Mouse (Mus musculus) midbrain, embryonic 14.5 days (tissue): Measurements from ENCODE around the gene Ercc2. TPM values are rescaled to one million over a fixed set of nuclear protein-coding genes. Genes with fewer than 3 reads are reported as not detected.

Experiments
- ATAC-seq: fragments of 200-750 bp; cut with Nextera tagmentation; 2 replicates; pipeline ENCODE4 v1.8.0; 2017; ENCODE audit warnings: moderate number of reproducible peaks, moderate library complexity; ENCODE audit not compliant: low FRiP score, low TSS enrichment
- DNase-seq: peaks from one replicate; pipeline ENCODE4 v3.0.0-alpha.2; 2015
- H3K27ac ChIP-seq: fragments of 300-500 bp; sonication (generic); replicated peaks from 2 replicates; pipeline ENCODE4 v1.5.1; 2014; ENCODE audit warnings: mild to moderate bottlenecking, low read depth, low read length, moderate library complexity
- H3K27me3 ChIP-seq: fragments of 300-500 bp; sonication (generic); 2 replicates; pipeline ENCODE4 v1.6.1; 2014; ENCODE audit warnings: low read length, control low read depth, mixed read lengths; ENCODE audit not compliant: control insufficient read depth, insufficient read depth
- H3K36me3 ChIP-seq: fragments of 300-500 bp; sonication (generic); 2 replicates; pipeline ENCODE4 v1.6.1; 2014; ENCODE audit warnings: low read length, control low read depth; ENCODE audit not compliant: control insufficient read depth, insufficient read depth
- H3K4me1 ChIP-seq: fragments of 300-500 bp; sonication (generic); 2 replicates; pipeline ENCODE4 v1.6.1; 2014; ENCODE audit warnings: mild to moderate bottlenecking, antibody characterized with exemption, low read length, control low read depth; ENCODE audit not compliant: control insufficient read depth, insufficient read depth
- H3K4me2 ChIP-seq: fragments of 300-500 bp; sonication (generic); 2 replicates; pipeline ENCODE4 v1.6.1; 2014; ENCODE audit warnings: mild to moderate bottlenecking, low read length, moderate library complexity
- H3K4me3 ChIP-seq: fragments of 300-500 bp; sonication (generic); replicated peaks from 2 replicates; pipeline ENCODE4 v1.5.1; 2014; ENCODE audit warnings: low read depth, low read length
- H3K9ac ChIP-seq: fragments of 300-500 bp; sonication (generic); replicated peaks from 2 replicates; pipeline ENCODE4 v1.6.1; 2014; ENCODE audit warnings: mild to moderate bottlenecking, low read length, moderate library complexity
- H3K9me3 ChIP-seq: fragments of 300-500 bp; sonication (generic); 2 replicates; pipeline ENCODE4 v1.6.1; 2016; ENCODE audit warnings: low read length, control low read depth, mixed read lengths; ENCODE audit not compliant: control insufficient read depth
- WGBS: fragments of 180-500 bp; shearing (Covaris S2); extraction: QIAGEN DNeasy Blood & Tissue Kit; methylation state at CpG from one replicate; pipeline ENCODE4 v1.1.7; 2014; 5-methylcytosine and 5-hydroxymethylcytosine counted together
- polyA plus RNA-seq: library from polyadenylated mRNA; unstranded; fragments of >200 nt; fragmentation: Nextera tagmentation; extraction: Ambion mirVana; gene quantifications from 2 replicates; pipeline ENCODE4 v1.2.1, GENCODE M21; 2014

Ercc2 gene
- polyA plus RNA-seq, 1 experiment from 2014 or later: 21.6 TPM

DNA sequence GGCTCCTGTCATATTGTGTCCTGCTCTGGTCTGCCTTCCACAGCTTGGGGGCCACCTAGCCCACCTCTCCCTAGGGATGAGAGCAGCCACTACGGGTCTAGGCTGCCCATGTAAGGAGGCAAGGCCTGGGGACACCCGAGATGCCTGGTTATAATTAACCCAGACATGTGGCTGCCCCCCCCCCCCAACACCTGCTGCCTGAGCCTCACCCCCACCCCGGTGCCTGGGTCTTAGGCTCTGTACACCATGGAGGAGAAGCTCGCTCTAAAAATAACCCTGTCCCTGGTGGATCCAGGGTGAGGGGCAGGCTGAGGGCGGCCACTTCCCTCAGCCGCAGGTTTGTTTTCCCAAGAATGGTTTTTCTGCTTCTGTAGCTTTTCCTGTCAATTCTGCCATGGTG, 27.9 kb downstream of the Ercc2 start:
- WGBS: 66% methylated on average over 6 of the region's 6 CpGs
- peaks cover 3% of the 10 kb centered on the region for H3K9me3 ChIP-seq
- H3K4me3 ChIP-seq: no peak overlapping the region
- H3K27ac ChIP-seq: no peak overlapping the region
- no peak for DNase-seq
- no peak for ATAC-seq
- no peak overlapping the region for H3K9ac ChIP-seq
- H3K36me3 ChIP-seq: no peaks in the 10 kb centered on the region
- H3K27me3 ChIP-seq: peaks cover 5% of the 10 kb centered on the region
- H3K4me1 ChIP-seq: no peaks in the 10 kb centered on the region
- no peak overlapping the region for H3K4me2 ChIP-seq

DNA sequence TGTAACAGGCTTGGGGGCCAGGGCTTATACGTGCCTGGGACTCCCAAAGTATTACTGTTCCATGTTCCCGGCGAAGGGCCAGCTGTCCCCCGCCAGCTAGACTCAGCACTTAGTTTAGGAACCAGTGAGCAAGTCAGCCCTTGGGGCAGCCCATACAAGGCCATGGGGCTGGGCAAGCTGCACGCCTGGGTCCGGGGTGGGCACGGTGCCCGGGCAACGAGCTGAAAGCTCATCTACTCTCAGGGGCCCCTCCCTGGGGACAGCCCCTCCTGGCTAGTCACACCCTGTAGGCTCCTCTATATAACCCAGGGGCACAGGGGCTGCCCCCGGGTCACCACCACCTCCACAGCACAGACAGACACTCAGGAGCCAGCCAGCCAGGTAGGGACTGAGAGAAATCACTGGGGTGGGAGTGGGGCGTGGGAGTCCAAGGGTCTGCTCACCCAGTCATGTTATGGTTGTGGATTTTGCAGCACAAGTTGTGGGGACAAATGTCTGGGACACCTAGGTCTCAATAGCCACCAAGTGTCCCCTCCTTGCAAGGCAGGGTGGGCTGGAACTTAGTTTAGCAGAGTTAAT, 29.0 kb downstream of the Ercc2 start:
- WGBS: 82% methylated on average over 11 of the region's 11 CpGs
- no peak for ATAC-seq
- H3K4me3 ChIP-seq: no peak overlapping the region
- H3K9me3 ChIP-seq: peaks cover 3% of the 10 kb centered on the region
- no peaks in the 10 kb centered on the region for H3K27me3 ChIP-seq
- H3K27ac ChIP-seq: no peak overlapping the region
- H3K4me1 ChIP-seq: no peaks in the 10 kb centered on the region
- no peak overlapping the region for H3K4me2 ChIP-seq
- no peaks in the 10 kb centered on the region for H3K36me3 ChIP-seq
- H3K9ac ChIP-seq: no peak overlapping the region
- DNase-seq: no peak

DNA sequence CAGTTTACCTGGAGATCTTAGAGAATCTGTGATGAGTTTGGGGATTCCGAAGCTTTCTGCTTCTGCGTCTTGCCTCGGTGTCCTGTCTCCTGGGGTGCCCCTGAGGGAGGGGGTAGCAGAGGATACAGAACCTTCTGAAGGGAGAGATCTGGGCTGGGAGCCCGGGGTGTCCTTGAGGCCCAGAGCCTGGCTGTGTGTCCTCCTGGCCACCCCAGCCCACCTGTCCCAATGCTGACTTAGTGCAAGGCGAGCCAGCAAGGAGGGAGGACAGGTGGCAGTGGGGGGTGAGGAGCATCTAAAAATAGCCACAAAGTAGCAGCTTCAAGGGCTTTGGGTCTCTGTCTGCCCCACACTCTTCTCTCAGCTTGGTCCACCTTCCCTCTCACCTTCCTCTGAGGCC, 30.0 kb downstream of the Ercc2 start:
- H3K27me3 ChIP-seq: no peaks in the 10 kb centered on the region
- peaks cover 3% of the 10 kb centered on the region for H3K9me3 ChIP-seq
- no peak for DNase-seq
- no peak overlapping the region for H3K27ac ChIP-seq
- H3K9ac ChIP-seq: no peak overlapping the region
- H3K4me2 ChIP-seq: no peak overlapping the region
- H3K4me1 ChIP-seq: no peaks in the 10 kb centered on the region
- WGBS: 77% methylated on average over 5 of the region's 5 CpGs
- H3K4me3 ChIP-seq: no peak overlapping the region
- no peaks in the 10 kb centered on the region for H3K36me3 ChIP-seq
- ATAC-seq: no peak

DNA sequence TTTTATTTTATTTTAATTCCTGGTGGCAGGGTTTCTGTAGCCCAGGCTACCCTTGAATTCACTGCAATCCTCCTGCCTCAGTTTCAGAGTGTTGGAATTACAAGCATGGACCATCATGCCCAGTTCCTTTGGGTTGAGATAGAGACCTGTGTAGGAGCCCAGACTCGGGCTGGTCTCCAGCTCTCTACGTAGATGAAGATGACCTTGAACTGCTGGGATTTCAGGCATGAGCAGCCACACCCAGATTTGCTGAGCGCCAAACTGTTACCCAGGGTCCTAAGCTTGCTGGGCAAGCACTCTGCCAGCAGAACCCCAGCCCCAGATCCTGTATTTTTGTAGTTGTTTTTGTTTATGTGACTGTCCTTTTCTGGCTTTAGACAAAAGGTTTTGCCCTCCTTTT, 31.7 kb downstream of the Ercc2 start:
- 85% methylated on average over 3 of the region's 3 CpGs for WGBS
- no peaks in the 10 kb centered on the region for H3K4me1 ChIP-seq
- no peak overlapping the region for H3K4me3 ChIP-seq
- H3K9ac ChIP-seq: no peak overlapping the region
- peaks cover 2% of the 10 kb centered on the region for H3K27me3 ChIP-seq
- no peak overlapping the region for H3K4me2 ChIP-seq
- no peak overlapping the region for H3K27ac ChIP-seq
- H3K9me3 ChIP-seq: peaks cover 3% of the 10 kb centered on the region
- ATAC-seq (no peak), DNase-seq (no peak)
- H3K36me3 ChIP-seq: no peaks in the 10 kb centered on the region

DNA sequence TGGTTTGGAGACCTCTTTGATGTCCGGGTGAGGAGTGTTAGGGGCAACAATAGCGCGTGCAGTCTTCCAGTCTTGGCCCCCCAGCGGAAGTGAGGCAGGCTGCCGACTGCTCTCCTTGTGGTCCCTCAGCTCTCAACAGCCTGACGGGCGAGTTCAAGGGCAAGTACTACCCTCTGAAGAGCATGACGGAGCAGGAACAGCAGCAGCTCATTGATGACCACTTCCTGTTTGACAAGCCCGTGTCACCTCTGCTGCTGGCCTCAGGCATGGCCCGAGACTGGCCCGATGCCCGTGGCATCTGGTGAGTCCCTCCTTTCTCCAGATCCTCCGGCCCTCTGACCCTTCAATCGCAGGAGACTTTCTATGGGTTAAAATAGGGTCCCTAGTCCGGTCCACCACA, 34.8 kb downstream of the Ercc2 start:
- H3K36me3 ChIP-seq: no peaks in the 10 kb centered on the region
- DNase-seq (no peak), ATAC-seq (no peak)
- 0 out of 2 replicates have a peak, but pooled peaks cover 3% of the 10 kb centered on the region for H3K4me1 ChIP-seq
- no peak overlapping the region for H3K27ac ChIP-seq
- H3K27me3 ChIP-seq: peaks cover 30% of the 10 kb centered on the region
- WGBS: 83% methylated on average over 15 of the region's 15 CpGs
- peaks cover 3% of the 10 kb centered on the region for H3K9me3 ChIP-seq
- H3K4me3 ChIP-seq: no peak overlapping the region
- H3K9ac ChIP-seq: no peak overlapping the region
- no peak overlapping the region for H3K4me2 ChIP-seq

DNA sequence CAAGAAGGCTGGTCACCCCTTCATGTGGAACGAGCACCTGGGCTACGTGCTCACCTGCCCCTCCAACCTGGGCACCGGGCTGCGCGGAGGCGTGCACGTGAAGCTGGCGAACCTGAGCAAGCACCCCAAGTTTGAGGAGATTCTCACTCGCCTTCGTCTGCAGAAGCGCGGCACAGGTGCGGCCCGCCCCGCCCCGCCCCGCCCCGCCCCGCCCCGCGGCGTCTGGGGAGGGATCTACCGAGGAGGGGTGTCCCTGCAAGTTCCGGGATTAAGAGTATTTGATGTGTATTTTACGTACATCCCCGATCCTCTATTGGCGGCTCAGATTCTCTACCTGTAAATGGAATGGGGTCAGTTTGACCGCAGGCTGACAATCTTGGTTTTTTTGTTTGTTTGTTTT, 38.3 kb downstream of the Ercc2 start:
- no peak for ATAC-seq
- Histone ChIP-seq H3K27ac (no peak overlapping the region), H3K4me1 (0 out of 2 replicates have a peak, but pooled peaks cover 3% of the 10 kb centered on the region), H3K4me3 (no peak overlapping the region), H3K4me2 (no peak overlapping the region), H3K9ac (no peak overlapping the region), H3K27me3 (peaks cover 33% of the 10 kb centered on the region), H3K9me3 (no peaks in the 10 kb centered on the region), H3K36me3 (peaks cover 6% of the 10 kb centered on the region)
- no peak for DNase-seq
- WGBS: 9% methylated on average over 28 of the region's 28 CpGs

DNA sequence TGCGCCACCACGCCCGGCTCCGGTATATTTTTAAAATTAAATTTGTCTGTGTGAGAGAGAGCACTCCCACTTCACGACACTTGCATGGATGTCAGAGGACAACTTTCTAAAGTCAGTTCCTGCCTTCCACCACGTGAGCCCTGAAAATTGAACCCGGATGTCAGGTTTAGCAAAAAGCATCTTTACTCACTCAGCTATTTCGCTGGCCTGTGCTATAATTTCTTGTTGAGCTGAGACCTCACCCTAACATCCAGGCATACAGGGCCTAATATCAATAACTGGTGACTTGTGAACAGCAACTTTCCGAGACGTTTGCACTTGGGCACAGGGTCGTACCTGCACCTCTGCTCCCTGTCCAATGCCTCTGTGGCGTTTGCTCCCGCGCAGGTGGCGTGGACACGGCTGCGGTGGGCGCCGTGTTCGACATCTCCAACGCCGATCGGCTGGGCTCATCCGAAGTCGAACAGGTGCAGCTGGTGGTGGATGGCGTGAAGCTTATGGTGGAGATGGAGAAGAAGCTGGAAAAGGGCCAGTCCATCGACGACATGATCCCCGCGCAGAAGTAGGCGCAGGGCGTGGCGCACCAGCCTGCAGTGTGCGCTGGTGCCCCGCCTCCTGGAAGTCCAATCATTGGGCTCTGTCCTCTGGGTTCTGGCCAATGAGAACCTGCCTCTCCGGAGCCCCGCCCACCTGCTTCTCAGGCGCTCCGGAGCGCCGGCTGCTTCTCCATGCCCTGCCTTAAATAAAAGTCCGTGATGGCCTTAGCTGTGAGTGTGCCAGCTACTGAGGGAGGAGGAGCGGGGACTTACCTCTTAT, 39.2 kb downstream of the Ercc2 start:
- peak; percentile 93 for ATAC-seq
- peaks cover 33% of the 10 kb centered on the region for H3K27me3 ChIP-seq

DNA sequence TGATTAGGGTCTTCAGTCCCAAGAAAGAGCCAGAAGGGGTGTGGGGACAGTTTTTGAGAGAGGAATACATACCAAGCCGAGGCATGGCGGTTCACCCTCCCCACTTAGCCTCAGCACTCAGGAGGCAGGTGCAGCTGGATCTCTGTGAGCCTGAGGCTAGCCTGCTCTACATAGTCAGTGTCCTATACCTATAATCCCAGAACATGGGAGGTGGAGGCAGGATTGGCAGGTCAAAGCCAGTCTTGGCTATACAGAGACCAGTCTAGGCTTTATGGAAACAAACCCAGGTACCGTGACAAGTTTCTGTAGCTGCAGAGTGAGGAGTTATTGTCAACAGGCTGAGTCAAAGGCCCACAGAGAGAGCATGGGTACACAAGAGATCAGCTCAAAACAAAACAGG, 41.3 kb downstream of the Ercc2 start:
- H3K9me3 ChIP-seq: no peaks in the 10 kb centered on the region
- peaks cover 33% of the 10 kb centered on the region for H3K27me3 ChIP-seq
- H3K9ac ChIP-seq: no peak overlapping the region
- DNase-seq: no peak
- H3K4me2 ChIP-seq: no peak overlapping the region
- no peak overlapping the region for H3K4me3 ChIP-seq
- 89% methylated on average over 3 of the region's 3 CpGs for WGBS
- H3K27ac ChIP-seq: no peak overlapping the region
- H3K4me1 ChIP-seq: 0 out of 2 replicates have a peak, but pooled peaks cover 3% of the 10 kb centered on the region
- peaks cover 36% of the 10 kb centered on the region for H3K36me3 ChIP-seq
- ATAC-seq: no peak

More for the DNA sequence above, 39.2 kb downstream of the Ercc2 start:
- H3K9ac ChIP-seq: peak overlapping the region; percentile 37; the same call in 1 of the 2 replicates
- H3K4me3 ChIP-seq: peak overlapping the region; percentile 43
- 0 out of 2 replicates have a peak, but pooled peaks cover 3% of the 10 kb centered on the region for H3K4me1 ChIP-seq
- 12% methylated on average over 43 of the region's 43 CpGs for WGBS
- H3K9me3 ChIP-seq: no peaks in the 10 kb centered on the region
- H3K4me2 ChIP-seq: peak overlapping the region; percentile 74
- DNase-seq: peak; percentile 94
- no peak overlapping the region for H3K27ac ChIP-seq
- H3K36me3 ChIP-seq: peaks cover 15% of the 10 kb centered on the region

DNA sequence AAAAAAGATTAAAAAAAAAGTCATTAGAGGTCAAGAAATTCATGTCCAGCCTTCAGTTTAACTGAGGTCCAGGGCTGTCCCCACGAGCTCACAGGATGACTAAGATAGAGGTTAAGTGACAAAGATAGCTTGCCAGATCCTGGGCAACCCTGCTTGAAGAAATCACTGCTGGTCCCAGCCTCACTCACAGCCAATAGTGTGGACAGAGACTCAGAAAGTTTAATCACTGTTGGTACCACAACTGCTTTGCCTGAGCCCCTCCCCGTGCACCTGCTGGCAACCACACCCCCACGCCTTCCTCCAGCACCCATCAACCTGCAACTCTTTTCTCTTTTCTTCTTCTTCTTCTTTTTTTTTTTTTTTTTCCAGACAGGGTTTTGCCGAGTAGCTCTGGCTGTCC, 42.2 kb downstream of the Ercc2 start:
- Histone ChIP-seq H3K27me3 (peaks cover 26% of the 10 kb centered on the region), H3K4me2 (no peak overlapping the region), H3K36me3 (peaks cover 45% of the 10 kb centered on the region), H3K27ac (no peak overlapping the region), H3K4me3 (no peak overlapping the region), H3K9me3 (no peaks in the 10 kb centered on the region), H3K9ac (no peak overlapping the region), H3K4me1 (0 out of 2 replicates have a peak, but pooled peaks cover 3% of the 10 kb centered on the region)
- no peak for DNase-seq
- WGBS: 61% methylated on average over 4 of the region's 4 CpGs
- ATAC-seq: no peak
